Mouse (Mus musculus) hindlimb bud, embryonic 11.5 days (tissue): Measurements from ENCODE around the gene Ptprf.

Experiments used
- DNase-seq: peaks from one replicate; pipeline ENCODE4 v3.0.0-alpha.2; 2012; ENCODE audit warnings: low read depth, low spot score; ENCODE audit errors: extremely low spot score

Gene Ptprf

GRCm38 (mm10) chr4:118286202-118286601 is 5.0 kb downstream of the Ptprf start:
- DNase-seq: no peak

DNA sequence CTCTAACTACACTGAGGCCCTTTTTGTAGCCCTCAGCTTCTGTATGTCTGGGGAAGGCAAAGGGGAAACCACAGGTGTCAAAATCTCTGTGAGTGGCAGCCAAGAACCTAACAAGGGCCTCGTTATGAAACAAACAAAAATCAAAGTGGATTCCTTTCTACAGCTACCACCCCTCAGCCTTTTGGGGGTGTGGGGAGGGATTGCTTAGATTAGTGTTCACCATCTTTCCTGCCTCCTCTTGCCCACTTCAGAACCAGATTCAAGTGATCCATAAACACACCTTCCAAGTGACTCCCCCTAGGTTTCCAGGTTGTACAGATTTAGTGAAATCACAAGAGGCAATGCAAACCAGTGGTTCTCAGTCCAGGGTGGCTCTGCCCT is 9.0 kb downstream of the Ptprf start:
- DNase-seq: no peak

DNA sequence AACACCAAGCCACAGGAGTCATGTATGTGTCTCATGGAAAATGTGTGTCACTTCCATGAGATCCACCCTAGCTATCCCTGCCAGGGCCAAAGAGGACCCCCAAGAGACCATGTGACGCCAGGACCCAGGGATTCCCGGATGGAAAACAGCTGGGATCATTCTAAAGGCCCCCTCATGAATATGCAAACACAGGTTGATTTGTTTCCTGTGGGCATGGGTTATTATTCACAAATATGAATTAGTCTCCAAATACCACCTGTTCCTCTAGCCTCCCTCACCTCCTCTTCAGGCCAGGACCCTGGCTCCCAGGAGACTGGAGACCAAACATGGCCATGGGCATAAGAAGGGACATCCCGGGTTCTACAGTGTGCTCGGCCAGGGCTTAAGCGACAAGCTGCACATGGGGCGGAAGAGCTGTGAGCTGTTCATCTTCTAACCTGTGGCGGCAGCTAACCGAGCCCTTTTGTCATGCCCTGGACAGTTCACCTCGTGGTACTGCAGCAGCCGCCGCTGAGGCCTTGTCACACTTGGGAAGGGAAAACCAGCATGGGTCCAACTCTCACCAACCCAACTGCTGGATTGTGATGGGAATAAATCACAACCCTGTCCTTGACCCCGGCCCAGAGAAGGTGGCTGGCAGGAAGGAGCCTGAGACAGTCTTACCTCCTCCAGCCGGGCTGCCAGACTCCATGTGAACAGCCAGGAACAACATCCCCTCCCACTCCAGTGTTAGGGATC is 9.6 kb downstream of the Ptprf start:
- no peak for DNase-seq

DNA sequence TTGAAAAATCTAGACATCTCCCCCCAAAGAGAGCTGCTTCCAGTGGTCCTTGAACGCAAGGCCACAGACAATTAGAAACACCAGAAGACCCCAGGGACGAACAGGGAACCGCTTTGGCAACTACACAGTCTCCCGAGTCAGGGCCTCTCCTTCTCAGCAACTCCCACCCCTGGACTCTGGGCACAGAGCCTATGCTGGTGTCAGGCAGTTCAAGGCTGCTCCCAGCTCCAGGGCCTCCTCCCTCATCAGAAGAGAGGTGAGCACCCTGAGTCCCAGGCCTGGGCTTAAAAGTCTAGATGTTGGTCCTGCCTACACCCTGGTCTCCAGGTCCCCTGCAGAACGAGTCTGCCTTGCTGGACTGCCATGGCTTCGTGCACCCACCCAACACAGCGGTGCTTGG is 10.7 kb downstream of the Ptprf start:
- no peak for DNase-seq

- peak; percentile 83 for DNase-seq
Observed at GRCm38 (mm10) chr4:118276520-118277232, 14.5 kb downstream of the Ptprf start.

- no peak for DNase-seq
Observed at GRCm38 (mm10) chr4:118275601-118276519, 15.3 kb downstream of the Ptprf start.

GRCm38 (mm10) chr4:118274521-118274920 is 16.7 kb downstream of the Ptprf start:
- DNase-seq: no peak

- no peak for DNase-seq
Observed at GRCm38 (mm10) chr4:118273998-118274397, 17.2 kb downstream of the Ptprf start.

DNA sequence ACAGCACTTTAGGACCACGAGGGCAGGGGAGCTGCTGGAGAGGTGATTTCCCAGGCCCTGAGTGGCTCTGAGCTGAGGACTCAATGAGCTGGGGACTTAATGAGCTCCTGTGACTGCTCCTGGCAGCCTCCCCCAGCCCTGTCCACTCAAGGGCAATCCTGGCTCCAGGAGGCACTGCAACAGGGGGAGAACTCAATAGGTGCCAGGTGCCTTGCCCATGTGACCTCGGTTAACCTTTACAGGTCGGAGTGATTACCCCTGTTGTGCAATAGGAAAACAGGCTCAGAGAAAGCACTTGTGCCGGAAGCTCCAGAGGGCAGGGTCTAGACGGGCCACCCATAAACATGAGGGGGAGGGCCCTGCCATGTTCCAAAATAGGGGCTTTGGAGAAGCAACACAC is 17.7 kb downstream of the Ptprf start:
- no peak for DNase-seq

GRCm38 (mm10) chr4:118272871-118273270 is 18.3 kb downstream of the Ptprf start:
- no peak for DNase-seq

- no peak for DNase-seq
Observed at GRCm38 (mm10) chr4:118272258-118272657, 18.9 kb downstream of the Ptprf start.

DNA sequence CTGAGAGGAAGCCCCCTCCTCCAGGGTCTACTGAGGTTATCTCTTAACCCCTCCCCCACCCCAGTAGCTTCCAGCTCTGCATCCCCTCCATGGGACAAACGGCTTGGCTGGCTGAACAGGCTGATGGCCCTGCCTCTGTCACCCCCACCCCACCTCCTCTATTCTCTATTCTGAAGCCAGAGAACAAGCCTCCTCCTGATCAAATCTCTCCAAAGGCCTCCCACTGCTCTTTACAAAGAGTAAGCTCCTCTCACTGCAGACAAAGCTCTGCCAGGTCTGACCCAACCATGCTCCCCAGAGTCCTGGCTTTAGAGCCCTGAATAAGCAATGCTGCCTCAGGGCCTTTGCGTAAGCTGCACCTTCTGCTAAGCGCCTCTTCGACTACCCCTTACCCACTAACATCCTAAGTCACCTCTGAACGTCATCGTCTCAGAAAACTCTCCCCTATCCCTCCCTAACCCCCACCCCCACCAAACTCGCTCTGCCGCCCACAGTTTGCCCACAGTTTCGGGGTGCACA is 19.6 kb downstream of the Ptprf start:
- DNase-seq: no peak

DNA sequence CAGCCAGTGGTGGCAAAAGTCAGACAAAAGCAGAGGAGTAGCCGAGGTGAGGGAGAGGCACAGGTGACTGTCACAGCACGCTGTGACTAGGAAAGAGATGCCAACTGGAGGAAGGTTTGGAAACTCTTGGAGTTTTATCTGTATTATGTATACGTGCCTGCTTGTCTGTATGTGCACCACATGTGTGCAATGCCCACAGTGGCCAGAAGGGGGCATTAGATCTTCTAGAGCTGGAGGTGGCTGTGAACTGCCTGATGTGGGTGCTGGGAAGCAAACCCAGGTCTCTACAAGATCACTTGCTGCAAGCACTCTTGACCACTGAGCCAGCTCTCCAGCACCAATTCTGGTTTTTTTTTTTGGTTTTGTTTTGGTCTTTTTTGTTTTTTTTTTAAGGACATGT is 20.5 kb downstream of the Ptprf start:
- no peak for DNase-seq

GRCm38 (mm10) chr4:118269999-118270398 is 21.2 kb downstream of the Ptprf start:
- DNase-seq: no peak

DNA sequence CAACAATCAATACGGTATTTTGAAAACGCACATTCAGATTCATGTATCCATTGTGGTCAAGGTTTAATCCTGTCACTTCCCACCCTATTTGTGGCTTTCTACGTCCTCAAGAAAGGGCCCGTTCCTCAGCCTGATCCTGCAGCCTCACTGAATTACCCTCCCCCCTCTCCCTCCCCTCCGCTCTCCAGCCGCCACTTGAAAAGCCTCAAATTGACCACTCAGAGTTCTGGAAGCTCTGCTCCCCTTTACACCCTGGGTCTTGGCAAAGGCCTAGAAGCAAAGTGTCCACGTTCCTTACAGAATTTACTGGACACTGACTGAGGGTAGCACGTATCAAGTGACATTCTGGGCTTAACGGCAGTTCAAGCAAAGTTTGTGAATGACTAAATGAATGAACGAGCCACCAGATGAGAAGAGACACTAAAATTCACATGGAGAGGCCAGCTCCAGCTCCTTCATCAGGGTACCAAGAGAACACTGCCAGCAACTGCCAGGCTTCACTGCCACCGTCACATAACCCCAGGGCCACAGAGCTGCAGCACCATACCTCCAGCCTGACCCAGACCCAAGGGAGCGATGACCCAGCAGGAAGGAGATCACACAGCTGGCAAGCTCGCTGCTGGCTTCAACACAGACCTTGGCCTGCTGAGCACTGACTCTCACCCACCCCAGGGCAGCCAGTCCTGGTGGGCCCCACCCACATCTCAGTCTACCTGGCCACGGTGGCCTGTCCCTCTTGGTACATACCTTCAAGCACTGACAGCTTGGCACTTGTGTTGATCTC is 22.6 kb downstream of the Ptprf start:
- no peak for DNase-seq

DNA sequence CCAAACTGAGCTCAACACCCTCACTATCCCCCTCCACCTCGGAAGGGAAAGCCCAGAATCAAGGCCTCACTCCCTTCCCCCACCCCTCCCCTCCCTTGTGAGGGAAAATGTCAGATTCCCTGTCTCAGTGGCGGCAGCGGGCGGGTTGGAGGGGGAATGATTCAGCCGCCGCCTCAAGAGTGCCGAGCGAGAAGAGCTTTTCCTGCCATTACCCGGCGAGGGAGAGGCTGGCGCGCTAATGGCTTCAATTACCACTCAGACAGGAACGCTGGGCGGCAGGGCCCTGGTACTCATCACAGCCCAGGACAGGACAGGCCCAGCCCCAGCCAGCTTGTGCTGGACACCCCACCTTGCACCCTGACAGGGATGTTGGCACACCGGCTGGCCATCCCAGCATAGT is 25.6 kb downstream of the Ptprf start:
- no peak for DNase-seq

DNA sequence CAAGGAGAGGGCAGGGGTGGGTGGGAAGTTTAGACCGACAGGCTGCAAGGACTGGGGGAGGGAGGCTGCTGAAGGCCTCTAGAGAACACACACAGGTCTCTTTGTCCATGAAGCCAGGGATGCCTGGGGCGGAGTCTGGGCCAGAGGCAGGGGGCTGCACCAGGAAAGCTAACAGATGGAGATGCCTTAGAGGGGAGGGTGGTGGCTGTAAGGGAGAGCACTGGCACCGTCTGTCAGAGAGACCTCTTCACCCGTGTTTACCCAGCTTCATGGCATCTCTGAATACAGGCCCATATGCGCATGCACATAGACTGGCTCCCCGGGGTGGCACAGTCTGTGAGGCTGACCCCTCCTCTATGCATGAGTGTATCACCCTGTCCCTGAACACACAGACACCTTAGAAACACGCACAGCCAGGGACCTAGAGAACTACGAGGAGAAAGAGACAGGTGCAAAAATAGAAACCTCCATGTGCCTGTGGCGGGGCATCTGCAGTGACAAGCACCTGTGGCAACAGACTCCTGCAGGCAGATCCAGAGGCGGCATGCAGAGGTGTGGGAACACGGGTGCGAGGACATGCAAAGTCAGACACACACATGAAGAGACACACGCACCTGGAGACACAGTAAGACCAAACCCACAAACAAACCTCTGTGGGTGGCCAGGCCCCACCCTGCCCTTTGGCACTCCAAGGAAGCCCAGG is 29.3 kb downstream of the Ptprf start:
- DNase-seq: no peak

- no peak for DNase-seq
Observed at GRCm38 (mm10) chr4:118261291-118261690, 29.9 kb downstream of the Ptprf start.

- DNase-seq: no peak
Observed at GRCm38 (mm10) chr4:118260551-118261267, 30.5 kb downstream of the Ptprf start.
